Mouse (Mus musculus) adipocyte (in vitro differentiated cells): ENCODE measurements around the gene Rpp25l.
"Not testable (repeated sequence)": the region's sequence is repeated elsewhere in the genome, so short reads cannot be mapped to it uniquely, and the experiment has no call there.

Experiments used
- DNase-seq: peaks from one replicate; pipeline ENCODE4 v3.0.0-alpha.2; 2016; ENCODE audit warnings: low spot score

Gene Rpp25l

DNA sequence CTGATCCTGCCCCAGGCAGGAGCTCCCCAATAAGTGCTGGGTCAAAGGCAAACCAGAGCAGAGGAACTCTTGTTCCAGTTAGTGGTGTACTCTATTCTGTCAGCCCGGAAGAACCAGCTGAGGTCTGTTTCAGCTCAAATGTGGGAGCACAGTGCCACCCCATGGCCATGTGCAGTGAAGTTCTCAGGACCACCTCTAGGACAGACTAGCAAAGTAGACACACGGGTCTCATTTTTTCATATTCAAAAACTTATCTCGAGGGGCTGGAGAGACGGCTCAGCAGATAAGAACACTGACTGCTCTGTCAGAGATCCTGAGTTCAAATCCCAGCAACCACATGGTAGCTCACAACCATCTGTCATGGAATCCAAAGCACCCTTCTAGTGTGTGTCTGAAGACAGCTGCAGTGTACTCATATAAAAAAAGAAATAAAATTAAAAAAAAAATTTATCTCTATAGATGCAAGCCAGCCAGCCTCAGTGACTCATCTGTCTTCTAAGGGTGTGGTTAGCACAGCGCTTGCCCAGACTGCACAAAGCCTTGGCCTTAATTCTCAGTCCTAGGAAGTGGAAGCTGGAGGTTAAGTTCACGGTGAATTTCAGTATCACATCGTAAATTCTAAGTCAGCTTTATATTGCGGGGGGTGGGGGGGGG lies 24.4 kb upstream of the Rpp25l start:
- peak; percentile 87 for DNase-seq

DNA sequence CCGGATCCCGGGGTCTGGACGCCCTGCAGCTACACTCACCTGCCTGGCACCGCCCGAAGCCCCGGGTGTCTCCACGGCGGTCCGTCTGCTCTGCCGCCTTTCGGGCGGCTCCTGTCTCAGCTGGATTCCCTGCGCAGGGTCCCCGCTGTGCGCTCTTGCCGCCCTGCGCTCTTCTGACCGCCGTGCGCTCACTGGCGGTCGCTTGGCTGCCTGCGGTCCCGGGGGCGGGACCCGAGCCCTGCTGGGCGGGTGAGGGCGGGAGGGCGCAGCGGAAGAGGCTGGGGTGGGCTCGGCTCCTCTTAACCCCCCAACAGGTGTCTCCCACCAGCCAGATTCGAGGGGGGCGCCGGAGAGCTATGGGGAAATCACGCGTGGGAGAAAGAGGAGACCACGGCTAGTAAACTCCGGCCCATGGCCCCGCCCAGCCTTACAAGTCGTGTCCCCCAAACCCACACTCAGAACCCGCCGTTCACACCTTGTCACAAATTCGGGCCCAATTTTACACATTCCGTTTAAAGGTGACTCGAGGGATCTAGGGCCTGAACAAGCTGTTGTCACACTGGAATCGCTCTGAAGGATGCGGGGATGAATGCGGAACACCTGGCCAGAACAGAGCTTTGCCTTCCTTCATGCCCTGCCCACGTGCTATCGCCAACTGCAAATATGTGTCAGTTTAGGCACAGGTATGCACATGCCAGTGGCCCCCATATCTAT lies 17.9 kb upstream of the Rpp25l start, which contains the start of gene Arid3c:
Gene Arid3c, minus strand, starts transcription at position 91 of the 714 bp plus-strand sequence.
- no peak for DNase-seq

GRCm38 (mm10) chr4:41726826-41727621 lies 13.7 kb upstream of the Rpp25l start:
- no peak for DNase-seq

DNA sequence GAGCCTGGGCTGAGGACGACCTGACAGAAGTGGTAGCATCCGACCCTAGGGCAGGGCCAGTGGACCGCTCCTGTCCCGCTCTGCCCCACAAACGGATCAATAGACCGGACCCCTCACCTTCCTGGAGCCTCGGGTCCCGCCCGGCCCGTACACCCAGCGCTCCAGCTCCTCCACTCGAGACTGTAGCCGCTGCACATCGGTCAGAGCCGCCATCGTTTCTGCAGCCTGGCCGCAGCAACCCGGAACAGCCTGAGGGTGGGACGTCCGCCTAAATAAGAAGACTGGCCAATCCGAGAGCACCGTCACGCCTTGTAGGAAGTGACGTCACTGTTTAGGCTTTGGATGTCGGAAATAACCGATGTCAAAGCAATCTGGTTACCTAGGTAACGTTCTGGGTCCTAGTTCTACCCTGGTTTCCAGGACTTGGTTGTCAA lies 9.6 kb upstream of the Rpp25l start, which contains the start of gene Dctn3:
Gene Dctn3, minus strand, starts transcription at position 253 of the 434 bp plus-strand sequence.
- DNase-seq: peak; percentile 96

DNA sequence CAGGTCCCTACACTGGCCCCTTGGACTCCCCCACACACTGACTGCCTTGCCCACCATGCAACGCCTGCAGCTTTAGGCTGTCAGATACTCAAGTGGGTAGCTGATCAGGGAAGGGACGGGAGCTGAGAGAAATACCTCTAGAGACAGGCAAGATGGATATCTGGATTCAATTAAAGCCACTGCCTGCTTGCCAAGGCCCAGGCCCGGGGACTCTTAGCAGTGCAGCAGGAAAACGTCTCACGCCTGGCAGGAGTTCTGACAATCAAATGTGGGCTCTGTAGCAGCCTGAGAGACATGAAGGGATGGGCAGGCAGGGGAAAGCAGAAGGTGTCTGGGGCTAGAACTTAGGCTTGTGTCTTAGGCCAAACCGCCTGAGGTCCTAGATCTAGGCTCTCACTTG lies 3.5 kb upstream of the Rpp25l start:
- DNase-seq: no peak

- peak; percentile 45 for DNase-seq
Observed at GRCm38 (mm10) chr4:41715596-41715995, 2.3 kb upstream of the Rpp25l start.

DNA sequence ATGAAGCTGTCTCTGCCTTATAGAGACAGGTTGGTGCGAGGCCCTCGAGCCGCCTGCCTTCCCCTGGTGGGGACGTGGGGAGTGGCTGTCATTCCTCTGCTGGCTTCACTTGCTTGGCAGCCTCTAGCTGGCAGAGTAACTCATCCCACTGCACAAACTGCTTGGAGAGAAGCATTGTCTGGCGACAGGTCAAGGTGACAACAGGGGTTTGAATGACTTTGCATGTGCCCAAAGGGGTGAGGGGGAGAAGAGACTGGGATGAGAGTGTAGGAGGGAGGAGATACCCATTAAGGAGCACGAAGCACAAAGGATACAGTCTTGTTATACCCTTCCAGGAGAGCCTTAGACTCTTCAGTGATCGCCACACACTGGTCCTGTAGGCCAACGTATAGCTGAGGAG lies 1.7 kb upstream of the Rpp25l start:
- DNase-seq: no peak

DNA sequence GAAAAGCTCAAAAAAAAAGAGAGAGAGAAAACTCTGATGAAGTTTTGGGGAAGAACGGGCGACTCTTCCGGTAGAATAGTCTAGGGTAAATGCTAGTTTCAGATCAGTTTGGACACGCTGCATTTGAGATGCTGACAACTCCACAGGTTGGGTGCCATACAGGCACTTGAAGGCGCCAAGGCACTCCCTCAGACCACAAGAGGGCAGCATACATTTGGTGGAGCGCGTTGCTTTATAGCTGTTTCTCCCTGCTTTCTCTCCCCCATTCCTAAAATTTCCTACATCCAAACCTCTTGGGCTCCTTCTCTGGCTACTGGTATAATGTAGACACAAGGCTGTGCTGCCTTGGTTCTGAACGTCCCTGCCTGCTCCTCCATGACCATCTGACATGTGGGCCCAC lies 942 bp upstream of the Rpp25l start:
- DNase-seq: peak; percentile 86

DNA sequence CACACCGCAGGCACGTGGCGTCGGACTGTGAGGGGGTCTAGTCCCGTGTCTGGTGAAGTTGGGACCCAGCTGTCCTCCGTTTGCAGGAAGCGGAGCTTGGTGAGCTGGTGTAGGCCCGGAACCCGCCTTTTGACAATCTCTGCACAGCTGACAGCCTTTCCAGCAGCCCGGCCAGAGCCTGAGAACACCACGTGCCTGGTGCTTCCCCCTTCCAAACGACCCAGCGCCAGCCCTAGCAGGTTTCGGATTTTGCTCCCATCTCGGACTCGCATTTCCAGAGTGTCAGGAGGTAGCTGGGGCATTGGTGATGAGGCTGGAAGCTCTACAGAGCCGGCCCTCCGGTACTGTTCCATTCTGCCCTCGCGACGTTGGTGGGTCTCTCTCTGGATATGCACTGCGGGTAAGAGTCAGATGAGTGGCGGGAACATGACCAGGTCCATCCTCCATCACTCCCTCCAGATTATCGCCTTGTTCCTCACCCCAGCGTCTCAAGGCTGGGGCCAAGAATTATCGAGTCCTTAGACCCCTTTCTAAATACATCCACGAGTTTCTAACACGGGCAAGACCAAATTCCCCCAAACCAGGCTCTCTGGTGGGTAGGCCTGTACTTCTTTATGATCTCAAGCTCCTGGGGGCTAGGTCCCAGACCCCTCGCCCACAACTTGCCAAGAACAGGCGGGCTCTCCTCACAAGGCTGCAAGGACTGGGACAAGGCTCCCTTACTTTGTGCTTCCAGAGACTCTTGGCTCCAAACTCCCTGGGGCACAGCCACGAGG lies 725 bp downstream of the Rpp25l start:
- DNase-seq: no peak

DNA sequence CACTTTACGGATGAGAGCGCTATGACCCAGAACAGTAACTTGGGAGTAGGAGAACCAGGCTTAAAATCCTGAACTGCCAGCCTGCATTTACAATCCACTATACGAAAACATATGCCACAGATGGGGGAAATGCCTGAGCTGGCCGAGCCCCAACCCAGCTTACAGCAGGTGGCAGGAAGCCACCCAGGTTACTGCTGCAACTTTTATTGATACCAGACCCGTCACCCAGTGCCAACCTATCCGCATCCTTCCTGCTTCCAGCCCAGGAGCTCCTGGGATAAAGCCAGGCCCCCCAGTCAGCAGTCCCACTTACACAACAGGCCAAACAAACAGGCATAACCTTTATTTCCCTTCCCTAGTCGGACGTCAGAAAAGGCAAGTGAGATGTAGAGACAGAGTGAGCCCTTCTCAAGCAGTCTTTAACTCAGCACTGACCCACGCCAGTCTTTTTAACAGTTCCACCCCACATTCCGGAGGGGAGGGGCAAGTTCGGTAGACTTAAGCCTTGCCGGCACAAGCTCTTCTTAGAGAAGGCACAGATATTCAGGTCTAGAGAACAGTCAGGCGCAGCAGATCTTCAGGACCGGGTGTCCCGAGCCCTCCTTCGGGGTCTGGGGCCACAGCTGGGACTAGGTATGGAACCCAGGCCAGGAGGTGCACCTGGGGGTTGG lies 1.5 kb downstream of the Rpp25l start:
- no peak for DNase-seq

- no peak for DNase-seq
Observed at GRCm38 (mm10) chr4:41710229-41710628, 3.1 kb downstream of the Rpp25l start.

GRCm38 (mm10) chr4:41708192-41708745 lies 5.1 kb downstream of the Rpp25l start:
- peak; percentile 76 for DNase-seq

DNA sequence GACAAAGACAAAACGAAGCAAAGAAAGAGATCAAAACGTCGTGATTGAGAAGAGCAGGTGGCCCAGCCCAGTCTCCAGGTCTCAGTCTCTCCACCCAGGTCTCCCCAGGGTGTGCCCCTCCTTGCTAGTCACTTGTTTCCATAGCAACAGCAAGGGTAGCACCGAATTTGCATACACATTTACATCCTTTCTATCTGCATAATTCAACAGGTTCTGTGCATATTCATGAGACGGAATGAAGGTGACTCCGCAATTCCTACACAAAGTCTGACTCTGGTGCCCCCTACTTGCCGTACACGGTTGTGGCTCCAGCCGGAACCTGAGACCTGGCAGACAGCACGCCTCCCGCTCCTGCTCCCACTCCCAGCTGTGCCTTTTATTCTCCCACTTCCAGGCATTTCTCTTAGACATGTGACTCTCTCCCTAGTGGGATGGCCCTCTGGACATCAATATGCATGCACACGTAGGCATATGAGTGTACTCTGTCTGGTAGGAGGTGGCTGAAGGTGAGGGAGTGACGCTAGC lies 6.3 kb downstream of the Rpp25l start:
- no peak for DNase-seq

- no peak for DNase-seq
Observed at GRCm38 (mm10) chr4:41705922-41706754, 7.2 kb downstream of the Rpp25l start.

GRCm38 (mm10) chr4:41704651-41705050 lies 8.7 kb downstream of the Rpp25l start:
- no peak for DNase-seq

DNA sequence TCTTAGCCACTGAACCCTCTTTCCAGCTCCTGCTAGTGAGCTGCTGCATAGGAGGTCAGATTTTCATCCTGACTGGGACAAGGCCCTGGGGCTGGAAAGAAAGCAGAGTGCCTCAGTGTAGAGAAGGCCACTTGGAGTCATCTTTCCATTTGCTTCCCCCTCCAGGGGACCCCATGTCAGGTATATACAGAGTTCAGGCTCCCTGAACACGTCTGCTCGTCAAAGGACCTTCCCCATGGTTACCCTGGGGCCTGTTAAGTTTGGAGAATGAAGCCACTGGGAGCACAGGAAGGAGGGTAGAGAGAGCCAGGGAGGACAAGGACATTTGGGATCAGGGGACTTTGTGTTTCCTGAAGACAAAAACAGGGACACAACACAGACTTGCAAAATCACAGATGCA lies 11.1 kb downstream of the Rpp25l start:
- not testable (repeated sequence) for DNase-seq

DNA sequence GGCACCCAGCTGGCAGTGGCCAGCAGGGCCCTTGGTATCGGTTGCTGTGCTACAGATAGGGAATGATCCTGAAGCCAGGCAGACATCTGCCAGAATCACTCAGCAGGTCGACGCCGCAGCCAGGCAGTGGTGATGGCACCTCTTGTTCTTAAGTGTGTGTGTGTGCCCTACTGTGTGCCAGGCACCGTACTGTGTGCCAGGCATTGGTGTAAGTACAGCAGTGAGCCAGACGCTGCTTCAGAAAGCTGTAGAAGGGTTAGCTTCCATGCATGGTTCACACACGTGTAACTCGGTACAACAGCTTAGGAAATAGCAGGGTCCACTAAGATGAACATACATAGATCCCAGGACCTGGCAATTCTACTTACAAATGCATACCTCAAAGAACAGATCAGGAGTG lies 13.1 kb downstream of the Rpp25l start:
- DNase-seq: not testable (repeated sequence)

GRCm38 (mm10) chr4:41699783-41700182 lies 13.6 kb downstream of the Rpp25l start, which contains the start of gene Il11ra1:
Gene Il11ra1, plus strand, starts transcription at chr4:41699989.
- DNase-seq: not testable (repeated sequence)

DNA sequence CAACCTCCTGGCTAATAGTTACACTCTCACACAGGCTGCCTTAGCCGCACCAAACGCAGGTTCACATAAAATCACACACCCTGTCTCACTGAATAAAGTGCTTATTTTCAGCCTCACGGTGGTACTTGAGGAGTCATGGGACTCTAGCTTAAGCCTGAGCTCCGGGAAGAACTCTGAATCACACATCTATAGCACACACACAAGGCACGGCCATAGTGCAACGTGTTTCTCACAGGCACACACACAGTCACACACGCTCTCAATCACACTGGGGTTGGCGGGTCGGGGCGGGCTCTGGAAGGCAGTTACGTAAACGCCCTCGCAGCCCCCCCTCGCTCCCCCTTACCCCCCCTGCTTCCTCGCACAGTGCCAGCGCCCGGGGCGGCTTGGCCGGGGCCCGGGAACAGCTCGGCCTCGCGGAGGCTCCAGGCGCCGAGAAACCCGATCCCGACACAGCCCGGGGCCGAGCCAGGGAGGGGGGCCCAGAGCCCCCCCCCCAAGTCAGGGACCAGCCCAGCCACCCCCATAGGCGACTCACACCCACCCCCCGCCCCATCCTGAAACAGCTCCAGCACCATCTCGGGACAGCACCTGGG lies 14.8 kb downstream of the Rpp25l start:
- not testable (repeated sequence) for DNase-seq
